Mouse (Mus musculus): ENCODE data around the gene Ccnj.

The Ccnj gene

DNA sequence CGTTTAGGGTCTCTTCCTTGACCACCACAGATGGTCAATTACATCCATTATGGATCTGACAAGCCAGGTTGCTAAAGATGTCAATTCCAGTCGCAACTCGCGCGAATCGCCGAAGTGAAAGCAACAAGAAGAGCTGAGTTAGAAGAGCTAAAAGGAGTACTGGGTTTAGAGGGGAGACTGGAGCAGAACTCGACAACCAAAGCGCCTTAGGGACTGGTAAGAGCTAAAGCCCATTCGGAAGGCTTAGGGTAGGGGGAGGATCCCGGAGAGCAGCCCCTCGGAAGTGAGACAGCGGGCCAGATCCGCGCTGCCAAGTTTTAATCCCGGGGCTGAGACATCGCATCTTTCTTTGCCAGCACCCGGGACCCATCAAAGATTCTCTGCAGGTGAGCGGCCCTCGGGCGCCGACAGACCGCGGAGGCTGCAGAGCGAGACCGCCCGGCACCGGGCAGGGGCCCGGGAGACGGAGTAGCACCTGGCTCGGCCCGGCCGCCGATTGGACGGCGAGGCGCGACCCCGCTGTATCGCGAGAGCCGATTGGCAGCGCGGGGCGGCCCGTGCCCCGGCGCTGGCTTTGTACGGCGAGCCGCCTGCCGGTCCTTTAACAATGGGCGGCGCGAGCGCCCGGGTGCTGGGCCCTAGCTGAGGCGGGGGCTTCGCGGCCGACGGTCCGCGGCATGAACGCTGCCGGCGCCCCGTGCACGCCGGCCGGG lies at the start of gene Ccnj:
Gene Ccnj, plus strand, starts transcription at position 577 of the 713 bp plus-strand sequence.
- peak; percentile 95 for DNase-seq (ENCODE audit: low spot score)

DNA sequence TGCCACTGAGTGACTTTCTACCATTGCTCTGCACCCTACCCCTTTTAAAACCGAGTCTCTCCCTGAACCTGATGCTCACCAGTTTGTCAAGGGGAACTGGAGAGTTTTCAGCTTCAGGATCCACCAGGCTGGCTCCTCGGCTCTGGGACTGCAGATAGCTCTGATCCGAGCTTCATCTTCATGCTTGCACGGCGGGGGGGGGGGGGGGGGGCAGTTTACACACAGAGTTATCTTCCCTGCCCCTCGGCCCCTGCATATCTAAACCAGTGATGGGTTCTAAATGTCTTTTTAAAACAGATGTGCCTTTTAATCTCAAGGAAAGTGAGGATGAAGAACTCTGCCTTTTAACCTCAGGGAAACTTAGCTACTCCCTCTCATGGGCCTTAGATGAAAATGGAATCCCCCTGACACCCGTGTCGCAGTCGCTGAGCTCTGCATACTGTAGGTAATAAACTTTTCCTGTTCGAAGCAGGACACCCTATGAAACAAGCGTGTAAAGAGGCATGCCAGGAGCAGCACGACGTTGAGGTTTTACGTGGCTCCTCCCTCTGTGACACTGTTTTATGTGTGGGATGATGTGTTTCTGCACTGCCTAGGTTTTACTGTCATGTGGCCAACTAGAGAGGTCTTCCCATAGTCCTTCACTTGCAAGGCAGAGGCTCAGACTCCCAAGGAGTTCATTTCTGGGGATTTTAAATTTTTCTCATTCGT lies 42.9 kb upstream of the Ccnj start:
- DNase-seq (ENCODE audit: low spot score): no peak

DNA sequence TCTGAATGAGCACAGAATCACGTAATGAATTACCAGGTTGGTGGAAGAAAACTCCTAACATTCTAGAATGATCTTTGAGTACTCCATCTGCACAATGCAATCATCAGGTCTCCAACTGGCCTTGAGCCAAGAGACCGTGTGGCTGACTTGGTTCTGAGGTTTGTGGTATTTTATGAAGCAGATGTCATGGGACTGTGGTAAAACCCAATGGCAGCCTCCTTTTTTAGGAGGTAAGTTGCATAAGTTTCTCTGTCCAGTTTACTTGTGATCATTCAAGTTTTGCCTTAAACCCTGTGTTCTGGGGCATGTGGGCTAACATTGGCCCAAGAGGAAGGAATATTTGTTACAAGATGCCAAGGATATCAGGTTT lies 42.4 kb upstream of the Ccnj start:
- DNase-seq (ENCODE audit: low spot score): no peak

DNA sequence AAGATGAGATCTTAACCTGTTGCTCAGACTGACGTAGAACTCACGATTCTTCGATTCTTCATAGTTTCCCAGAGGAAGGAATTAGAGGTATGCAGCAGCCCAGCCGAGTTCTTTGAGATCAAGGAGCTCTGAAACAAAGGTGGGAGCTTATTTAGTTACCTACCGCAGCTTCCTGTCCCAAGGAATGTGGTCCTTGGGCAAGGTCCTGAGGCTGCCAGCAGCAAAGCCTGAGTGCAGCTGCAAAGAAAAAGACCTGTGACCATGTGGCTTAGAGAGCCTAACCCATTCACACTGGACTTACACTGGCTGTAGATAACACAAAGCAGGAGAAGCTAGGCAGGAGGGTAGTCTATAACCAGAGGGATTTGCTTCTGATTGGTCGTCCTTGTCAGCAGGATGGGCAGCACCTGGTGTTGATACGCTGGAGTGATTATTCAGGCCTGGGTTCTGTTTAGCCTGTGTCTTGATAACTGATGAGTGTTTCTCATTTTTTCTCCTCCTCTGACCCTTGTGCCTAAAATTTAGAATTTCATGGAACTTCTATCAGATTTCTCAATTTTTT lies 25.8 kb upstream of the Ccnj start:
- DNase-seq (ENCODE audit: low spot score): no peak

DNA sequence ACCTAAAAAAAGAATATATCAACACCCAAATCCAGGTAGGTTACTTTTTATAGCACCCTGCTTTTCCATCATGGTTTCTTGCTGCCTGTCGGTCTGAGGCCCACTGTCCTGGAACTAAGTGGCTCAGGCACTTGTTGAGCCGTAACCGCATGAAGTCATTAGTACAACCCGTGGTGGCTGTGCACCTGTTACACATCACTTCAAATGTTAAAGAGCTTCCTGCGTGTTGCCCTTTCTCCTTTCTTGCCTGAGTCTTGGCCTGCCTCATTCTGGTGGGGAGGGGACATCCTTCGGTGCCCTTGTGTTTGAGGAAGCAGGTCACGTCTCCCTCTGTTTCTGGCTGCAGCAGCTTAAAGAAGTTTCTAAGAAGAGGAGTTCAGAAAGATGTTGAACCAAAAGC lies 21.2 kb upstream of the Ccnj start:
- no peak for DNase-seq (ENCODE audit: low spot score)

DNA sequence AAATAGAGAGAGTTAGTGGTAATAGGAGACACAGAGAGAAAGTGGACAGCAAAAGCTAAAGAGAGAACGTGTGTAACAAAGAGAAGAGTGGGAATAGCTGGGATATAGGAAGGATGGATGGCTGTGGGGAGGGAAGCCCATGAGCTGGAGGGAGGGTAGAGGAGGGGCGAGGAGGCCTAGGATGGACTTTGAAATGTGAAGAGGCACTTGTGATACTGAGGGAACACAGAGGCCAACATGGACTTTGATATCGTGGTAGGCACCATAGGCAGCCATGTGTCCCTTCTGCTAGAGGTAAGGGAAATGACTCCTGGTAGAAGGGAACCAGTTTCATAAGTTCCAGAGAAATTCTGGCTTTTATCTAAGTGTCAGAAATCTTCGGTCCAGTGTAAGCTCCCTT lies 19.2 kb upstream of the Ccnj start:
- DNase-seq (ENCODE audit: low spot score): no peak

DNA sequence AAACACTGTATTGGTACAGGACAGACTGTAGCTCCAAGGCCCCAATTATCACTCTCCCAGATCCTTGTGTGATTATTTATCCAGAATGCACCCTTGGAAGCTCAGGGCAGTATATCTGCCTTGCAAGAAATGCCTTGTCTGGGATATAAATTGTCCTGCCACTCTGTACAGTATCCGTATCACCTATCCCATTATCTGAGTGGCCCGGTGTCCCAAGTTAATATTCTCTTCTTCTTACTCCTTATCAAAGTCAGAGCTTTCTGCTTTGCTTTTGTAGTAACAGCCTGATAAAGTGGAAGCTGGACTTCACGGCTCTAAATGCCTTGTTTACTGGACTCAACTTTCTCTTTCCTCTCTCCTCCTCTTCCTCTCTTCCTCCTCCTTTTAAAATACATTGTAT lies 18.3 kb upstream of the Ccnj start:
- DNase-seq (ENCODE audit: low spot score): no peak

DNA sequence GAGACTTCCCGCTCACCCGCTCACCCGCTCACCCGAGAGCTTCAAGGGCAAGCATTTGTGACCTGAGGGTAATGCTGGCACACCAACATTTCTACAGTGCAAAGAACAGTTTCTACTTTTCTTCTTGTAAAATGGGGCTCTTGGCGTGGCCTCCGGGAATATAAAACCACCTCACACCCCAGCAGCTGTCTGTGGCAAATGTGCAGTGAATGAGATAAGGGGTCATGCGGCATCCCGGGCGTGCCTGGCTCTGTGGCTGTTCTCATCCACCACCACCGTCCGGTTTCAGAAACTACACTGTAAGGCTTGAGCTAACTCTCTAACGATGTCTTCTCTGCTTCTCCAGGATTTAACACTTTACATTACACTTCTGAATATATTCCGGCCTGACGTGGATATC lies 17.7 kb upstream of the Ccnj start:
- no peak for DNase-seq (ENCODE audit: low spot score)

DNA sequence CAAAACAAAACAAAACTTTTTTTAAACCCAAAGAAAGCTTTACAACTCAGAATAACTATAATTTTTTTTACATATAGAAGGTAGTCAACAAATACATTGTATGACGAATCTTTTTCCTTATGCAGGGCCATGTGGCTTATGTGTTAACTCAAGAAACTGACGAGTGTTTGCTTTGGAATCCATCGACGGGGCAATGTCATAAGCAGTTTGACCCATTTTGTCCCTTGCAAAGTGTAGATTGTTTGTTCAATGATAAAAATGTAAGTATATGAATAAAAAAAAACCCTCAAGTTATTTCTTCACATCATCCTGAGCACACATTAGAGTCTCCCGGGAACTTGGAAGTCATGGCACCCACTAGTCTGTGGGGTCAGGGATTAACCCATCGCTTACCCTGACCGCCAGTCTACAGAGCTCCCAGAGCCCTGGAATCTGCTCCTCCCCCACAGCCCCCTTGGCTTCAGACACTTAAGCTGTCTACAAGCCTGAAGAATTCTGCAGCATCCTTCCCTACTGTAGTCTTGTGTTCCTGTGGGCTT lies 15.4 kb upstream of the Ccnj start:
- no peak for DNase-seq (ENCODE audit: low spot score)

DNA sequence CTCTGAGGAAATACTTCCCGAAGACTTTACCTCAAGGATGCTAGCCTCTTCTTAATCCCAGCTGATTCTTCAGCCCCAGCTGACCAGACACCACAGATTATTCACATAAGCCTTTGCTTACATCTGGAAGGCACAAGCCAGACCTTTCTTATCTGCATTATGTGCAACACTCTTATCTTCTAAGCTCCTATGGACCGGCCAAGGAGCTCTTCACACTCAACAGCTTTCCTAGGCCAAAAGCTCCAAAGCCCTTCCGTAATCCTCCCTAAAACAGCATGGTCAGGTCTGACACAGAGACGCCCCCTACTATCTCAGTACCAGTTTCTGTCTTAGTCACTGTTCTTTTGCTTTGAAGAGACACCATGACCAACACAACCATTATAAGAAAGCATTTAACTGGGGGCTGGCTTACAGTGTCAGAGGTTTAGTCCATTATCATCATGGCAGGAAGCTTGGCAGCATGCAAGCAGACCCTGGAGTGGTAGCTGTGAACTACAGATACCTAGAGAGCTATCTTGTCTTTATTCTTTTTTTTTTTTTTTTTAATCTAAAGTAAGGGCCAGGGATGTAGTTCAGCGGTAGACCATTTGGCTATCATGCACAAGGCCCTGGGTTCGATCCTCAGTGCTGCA lies 13.1 kb upstream of the Ccnj start:
- DNase-seq (ENCODE audit: low spot score): no peak

DNA sequence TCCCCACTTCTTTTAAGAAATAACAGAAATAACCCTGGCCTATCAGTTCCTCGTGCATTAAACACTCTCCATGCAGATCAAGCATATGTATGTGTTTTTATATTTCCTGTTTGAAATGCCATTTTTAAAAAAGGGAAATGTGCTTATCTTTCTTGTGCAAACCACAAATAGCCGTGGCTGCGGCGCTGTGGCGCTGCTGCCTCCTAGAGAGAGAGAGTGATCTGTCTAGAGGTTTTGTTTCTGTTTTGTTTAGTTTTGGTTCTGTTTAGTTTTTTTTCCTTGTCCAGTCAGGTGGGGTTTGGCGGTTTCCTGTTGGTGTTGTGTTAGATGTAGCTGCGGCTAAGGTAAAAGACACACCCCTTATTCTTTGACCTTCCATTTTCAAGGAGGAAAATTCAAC lies 12.3 kb upstream of the Ccnj start:
- DNase-seq (ENCODE audit: low spot score): no peak

DNA sequence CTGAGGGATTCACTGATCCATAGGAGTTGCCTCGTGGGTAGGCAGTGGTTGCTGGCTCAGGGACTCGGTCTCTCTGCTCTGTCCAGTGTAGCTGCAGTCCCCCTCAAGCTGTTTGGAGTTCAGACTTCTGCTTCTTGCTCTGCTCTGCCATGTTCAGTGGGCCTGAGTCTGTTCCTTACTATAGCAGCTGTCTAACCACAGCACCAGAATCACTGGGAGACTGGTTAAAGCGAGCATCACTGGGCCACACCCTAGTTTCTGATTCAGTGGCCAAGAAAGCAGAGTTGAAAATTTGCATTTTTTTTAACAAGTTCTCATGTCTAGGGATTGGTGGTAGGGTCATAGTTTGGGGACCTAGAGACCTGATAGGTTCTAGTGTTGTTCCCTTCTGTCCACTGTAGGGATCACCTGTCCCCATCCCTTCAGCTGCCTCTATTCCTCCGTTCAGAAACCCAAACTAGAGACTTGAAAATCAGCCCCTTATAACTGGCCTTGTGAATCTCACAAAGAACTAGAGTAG lies 9.7 kb upstream of the Ccnj start:
- DNase-seq (ENCODE audit: low spot score): no peak

DNA sequence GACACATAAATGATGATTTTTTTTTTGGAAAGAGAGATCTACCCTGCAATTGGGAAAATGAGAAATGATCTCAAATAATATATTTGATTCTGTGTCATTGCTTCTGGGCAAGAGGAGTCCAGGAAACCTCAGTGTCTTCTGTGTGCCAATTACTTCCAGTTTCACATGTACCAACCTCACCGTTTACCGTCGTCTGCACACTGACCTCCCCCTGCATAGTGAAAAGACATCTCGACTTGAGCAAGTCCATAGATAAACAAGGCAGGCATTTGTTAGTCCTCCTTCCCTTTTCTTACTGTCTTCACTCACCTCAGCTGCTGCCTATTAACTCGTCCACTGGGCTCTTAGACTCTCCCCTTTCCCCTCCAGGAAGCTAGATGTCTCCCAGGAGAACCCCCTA lies 5.4 kb upstream of the Ccnj start:
- DNase-seq (ENCODE audit: low spot score): no peak

DNA sequence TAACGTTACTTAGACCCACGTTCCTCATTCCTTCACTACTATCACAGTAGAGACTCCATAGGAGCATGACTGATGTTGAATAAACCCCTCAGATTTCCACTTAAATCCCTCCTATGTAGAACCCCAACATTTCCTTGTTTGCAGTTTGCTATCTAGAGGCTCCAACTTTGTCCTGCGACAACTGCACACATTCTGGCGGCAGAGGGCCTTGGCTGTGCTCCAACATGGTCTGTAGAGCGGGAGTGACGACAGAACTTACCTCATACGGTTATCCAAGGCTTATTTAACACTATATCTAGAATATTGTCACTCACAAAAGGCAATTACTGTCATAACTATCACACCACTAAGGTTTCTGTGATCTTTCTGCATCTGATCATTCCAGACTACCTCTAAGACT lies 4.3 kb upstream of the Ccnj start:
- DNase-seq (ENCODE audit: low spot score): no peak

DNA sequence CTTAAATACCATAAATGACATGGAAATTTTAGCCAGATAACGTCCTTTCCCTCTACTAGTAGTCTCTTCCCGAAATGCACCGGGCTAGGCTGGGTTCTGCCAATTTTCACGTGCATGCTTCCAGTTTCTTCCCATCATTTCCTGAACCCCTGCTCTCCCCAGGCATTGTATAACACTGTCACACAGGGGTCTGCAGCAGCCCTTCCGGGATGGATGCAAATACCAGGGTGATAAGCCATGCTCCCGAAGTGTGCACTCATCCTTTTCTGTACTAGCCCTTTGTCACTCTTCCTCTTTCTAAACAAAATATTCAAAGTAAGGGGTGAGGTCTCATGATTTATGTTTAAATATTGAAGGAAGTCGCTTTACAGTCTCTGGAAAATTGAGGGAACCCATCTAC lies 881 bp upstream of the Ccnj start:
- no peak for DNase-seq (ENCODE audit: low spot score)

DNA sequence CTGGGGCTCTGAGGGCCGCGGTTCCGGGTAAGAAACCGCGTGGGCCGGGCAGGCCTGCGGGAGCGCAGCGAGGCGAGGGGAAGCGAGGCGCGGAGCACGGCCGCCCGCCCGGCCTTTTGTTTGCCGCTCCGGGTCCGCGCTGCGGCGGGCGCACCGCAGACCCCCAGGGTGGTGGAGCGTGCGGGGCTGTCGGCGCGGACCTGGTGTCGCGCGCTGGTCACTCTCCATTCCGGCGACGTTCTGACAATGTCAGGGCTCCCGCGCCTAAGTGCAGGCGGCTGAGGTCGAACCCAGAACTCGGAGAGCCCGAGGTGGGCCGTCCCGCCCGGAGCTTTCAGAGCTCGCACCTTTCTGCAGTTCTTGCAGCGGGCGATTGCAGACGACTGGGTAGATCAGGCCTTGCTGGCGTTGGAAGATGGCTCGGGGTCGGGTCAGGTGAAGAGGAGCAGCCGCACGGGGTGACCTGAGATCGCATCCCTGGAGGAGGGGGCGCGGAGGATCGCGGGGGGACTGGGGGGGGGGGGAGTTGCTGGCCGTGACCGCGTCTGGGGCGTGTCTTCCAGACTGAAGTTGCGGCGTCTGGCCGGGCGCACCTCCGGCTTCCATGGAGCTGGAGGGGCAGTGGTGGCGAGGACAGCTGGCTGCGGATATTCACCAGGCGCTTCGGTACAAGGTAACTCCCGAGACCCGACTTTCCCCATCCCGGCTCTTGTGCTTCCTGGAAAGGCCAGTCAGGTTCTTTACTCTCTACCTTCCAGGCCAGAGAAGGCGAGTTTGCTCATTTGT lies 530 bp downstream of the Ccnj start:
- DNase-seq (ENCODE audit: low spot score): peak; percentile 39

DNA sequence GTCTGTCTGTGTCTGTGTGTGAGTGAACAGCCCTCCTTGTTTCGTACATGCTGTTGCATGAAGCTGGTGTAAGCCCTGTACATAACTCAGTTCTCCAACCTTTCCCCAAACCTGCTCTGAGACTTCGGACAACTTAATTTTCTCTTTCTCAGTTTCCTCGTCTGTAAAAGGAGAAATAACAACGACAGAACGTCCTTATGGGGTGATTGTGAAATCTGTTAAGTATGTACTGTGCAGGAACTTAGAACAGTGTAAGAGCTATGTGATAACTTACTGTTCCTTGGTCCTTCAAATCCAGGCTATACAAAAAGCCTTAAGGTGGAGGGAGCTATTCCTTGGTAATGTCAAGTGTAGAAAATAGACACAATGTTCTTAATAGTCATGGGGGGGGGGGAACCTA lies 1.3 kb downstream of the Ccnj start:
- DNase-seq (ENCODE audit: low spot score): no peak

DNA sequence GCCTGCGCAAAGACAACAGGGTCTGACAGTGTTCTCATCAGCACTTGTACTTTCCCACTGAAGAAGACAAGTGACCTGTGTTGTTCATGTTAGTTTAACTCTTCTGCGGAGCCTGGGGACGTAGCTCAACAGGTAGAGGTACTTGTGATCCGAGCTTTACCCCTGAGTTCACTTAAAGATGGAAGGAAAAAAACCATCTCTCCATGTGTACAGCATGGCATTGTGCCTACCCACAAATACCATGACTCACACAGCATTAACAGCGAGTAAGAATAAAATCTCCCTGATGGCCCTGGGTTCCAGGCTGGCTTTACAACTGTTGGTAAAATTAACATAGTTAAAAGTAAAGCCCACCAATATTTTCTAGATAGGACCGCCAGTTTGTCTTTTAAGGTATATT lies 3.4 kb downstream of the Ccnj start:
- DNase-seq (ENCODE audit: low spot score): no peak

DNA sequence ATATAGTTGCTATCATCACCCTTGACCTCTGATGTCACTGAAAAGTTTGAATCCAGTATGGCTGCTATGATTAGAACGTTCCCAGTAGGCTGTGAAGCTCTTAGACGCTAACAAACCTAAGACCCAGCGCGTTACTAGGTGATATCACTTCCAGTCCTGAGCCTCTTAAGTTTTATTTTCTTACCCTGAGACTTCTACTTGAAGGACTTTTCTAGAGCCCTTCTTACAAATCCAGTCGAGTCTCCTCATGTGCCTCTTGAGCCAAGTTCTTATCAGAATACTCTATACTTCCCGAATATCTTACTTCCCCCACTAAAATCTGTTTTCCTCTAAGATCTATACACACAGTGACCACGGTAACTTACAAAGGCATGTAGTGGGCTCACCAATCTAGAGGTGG lies 7.1 kb downstream of the Ccnj start:
- DNase-seq (ENCODE audit: low spot score): no peak

DNA sequence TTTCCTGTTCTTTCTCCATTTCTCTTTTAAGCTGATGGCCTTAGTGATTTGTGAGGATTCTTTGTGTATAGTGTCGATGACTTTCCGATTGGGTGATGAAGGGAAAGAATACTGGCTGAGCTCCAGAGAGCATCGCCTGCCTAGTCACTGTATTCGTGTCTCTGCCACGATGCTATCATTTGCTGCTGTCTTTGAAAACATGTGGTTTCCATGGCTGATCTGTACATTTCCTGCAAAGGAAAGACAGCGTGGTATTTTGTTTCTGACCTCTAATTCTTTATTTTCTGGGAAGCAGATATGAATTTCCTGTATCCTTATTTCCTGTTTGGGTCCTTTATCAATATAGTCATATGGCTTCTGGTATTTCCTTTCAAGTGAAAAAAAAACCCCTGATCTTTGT lies 9.2 kb downstream of the Ccnj start:
- DNase-seq (ENCODE audit: low spot score): no peak

DNA sequence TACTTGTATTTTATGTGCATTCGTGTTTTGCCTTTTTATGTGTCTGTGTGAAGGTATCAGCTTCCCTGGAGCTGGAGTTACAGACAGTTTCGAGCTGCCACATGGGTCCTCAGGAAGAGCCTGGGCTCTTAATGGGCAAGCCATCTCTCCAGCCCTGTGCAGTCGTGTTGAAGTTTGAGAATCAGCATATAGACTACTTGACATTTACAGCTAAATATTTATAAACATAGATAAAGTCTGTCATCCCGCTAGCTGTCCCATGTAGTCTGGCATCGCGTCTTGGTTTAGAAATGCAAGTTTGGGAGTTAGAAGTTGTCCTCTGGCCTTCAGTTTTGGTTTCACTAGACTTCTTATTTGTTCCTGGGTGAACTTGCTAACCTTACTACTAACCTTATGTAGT lies 10.0 kb downstream of the Ccnj start:
- DNase-seq (ENCODE audit: low spot score): no peak

DNA sequence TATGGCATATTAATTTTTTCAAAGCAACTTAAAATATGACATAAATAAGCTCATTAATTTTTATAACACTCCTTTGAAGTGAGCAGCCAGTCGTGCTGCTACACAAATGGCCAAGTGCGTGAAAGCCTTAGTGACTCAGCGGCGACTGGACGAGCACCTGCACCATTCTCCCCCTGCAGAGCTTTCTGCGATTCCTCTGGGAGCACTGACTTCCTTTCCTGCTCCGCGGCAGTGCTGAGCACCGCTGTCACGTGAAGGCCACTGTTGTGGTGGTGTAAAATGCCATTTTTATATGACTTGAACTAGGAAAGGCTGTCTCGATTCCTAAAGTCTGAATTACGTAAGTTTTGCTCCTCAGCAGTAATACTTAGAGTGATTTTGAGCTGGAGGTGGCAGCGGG lies 10.5 kb downstream of the Ccnj start:
- DNase-seq (ENCODE audit: low spot score): no peak
